Mouse (Mus musculus) intestine, embryonic 15.5 days (tissue): Measurements from ENCODE around the gene Mettl26. TPM values are rescaled to one million over a fixed set of nuclear protein-coding genes. Genes with fewer than 3 reads are reported as not detected.

Experiments used
- ATAC-seq: fragments of 200-750 bp; cut with Nextera tagmentation; 2 replicates; pipeline ENCODE4 v1.8.0; 2017; ENCODE audit warnings: moderate TSS enrichment, moderate library complexity
- H3K27ac ChIP-seq: fragments of 300-500 bp; sonication (generic); 2 replicates; pipeline ENCODE4 v1.5.1; 2015; ENCODE audit warnings: mild to moderate bottlenecking, inconsistent platforms
- H3K27me3 ChIP-seq: fragments of 300-500 bp; sonication (generic); replicated peaks from 2 replicates; pipeline ENCODE4 v1.6.1; 2015; ENCODE audit warnings: inconsistent platforms
- H3K36me3 ChIP-seq: fragments of 300-500 bp; sonication (generic); 2 replicates; pipeline ENCODE4 v1.6.1; 2015; ENCODE audit warnings: inconsistent platforms
- H3K4me1 ChIP-seq: fragments of 300-500 bp; sonication (generic); replicated peaks from 2 replicates; pipeline ENCODE4 v1.6.1; 2015; ENCODE audit warnings: inconsistent platforms
- H3K4me2 ChIP-seq: fragments of 300-500 bp; sonication (generic); replicated peaks from 2 replicates; pipeline ENCODE4 v1.6.1; 2015; ENCODE audit warnings: mild to moderate bottlenecking, inconsistent platforms
- H3K4me3 ChIP-seq: fragments of 300-500 bp; sonication (generic); replicated peaks from 2 replicates; pipeline ENCODE4 v1.5.1; 2015; ENCODE audit warnings: inconsistent platforms
- H3K9ac ChIP-seq: fragments of 300-500 bp; sonication (generic); 2 replicates; pipeline ENCODE4 v1.6.1; 2015; ENCODE audit warnings: inconsistent platforms
- H3K9me3 ChIP-seq: fragments of 300-500 bp; sonication (generic); 2 replicates; pipeline ENCODE4 v1.6.1; 2016; ENCODE audit warnings: inconsistent platforms
- WGBS: fragments of 180-500 bp; shearing (Covaris S2); methylation state at CpG from one replicate; pipeline ENCODE4 v1.1.7; 2015; 5-methylcytosine and 5-hydroxymethylcytosine counted together
- polyA plus RNA-seq: library from polyadenylated mRNA; unstranded; fragments of >200 nt; fragmentation: Nextera tagmentation; extraction: Ambion mirVana; gene quantifications from 2 replicates; pipeline ENCODE4 v1.2.1, GENCODE M21; 2015

The Mettl26 gene
- polyA plus RNA-seq: 53.5 and 67.8 TPM in 2 replicates

- Histone ChIP-seq H3K9ac (peak within 1 kb of the TSS; percentile 66), H3K27me3 (no peaks in the 10 kb centered on the region), H3K4me3 (peak within 1 kb of the TSS; percentile 64), H3K27ac (peak within 1 kb of the TSS; percentile 94), H3K9me3 (no peaks in the 10 kb centered on the region), H3K36me3 (peaks cover 9% of the 10 kb centered on the region; the same call in 1 of the 2 replicates), H3K4me1 (peaks cover 19% of the 10 kb centered on the region), H3K4me2 (peak within 1 kb of the TSS; percentile 88)
- WGBS: under 1% methylated on average over 25 of the region's 25 CpGs
- peak; percentile 87 for ATAC-seq
Measured at GRCm38 (mm10) chr17:25874721-25875170, at the start of gene Mettl26. TSS of gene Mettl26 (plus strand) at chr17:25875074.

DNA sequence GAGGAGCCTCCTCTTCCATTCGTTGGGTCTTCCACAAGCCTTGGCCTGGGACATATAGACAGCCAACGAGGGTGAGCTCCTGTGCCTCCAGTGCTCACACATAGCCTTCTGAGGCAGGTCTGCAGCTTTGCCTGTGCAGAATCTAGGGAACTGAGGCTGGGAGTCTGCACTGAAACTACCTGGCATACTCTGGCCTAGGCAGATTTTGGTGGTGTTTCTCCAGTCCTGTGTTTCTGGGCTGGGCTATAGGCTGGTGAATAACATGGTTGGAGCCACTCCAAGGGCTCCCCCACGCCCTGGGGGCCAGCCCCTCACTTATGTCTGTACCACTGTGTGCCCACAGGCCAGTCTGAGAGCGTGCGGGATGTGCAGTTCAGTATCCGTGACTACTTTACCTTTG lies 49.6 kb upstream of the Mettl26 start:
- 86% methylated on average over 6 of the region's 6 CpGs for WGBS
- Histone ChIP-seq H3K4me2 (peak overlapping the region; percentile 86; the same call in 1 of the 2 replicates), H3K36me3 (peaks cover 5% of the 10 kb centered on the region; the same call in 1 of the 2 replicates), H3K27ac (no peak overlapping the region), H3K4me3 (no peak overlapping the region; the same call in 1 of the 2 replicates), H3K9ac (no peak overlapping the region), H3K27me3 (peaks cover 2% of the 10 kb centered on the region), H3K4me1 (peaks cover 35% of the 10 kb centered on the region), H3K9me3 (no peaks in the 10 kb centered on the region)
- no peak for ATAC-seq

- H3K4me1 ChIP-seq: peaks cover 43% of the 10 kb centered on the region
- no peak overlapping the region for H3K4me3 ChIP-seq
- H3K27me3 ChIP-seq: no peaks in the 10 kb centered on the region
- H3K27ac ChIP-seq: no peak overlapping the region
- no peak overlapping the region for H3K4me2 ChIP-seq
- 94% methylated on average over 27 of the region's 27 CpGs for WGBS
- ATAC-seq: no peak
- no peak overlapping the region for H3K9ac ChIP-seq
- no peaks in the 10 kb centered on the region for H3K9me3 ChIP-seq
- peaks cover 13% of the 10 kb centered on the region for H3K36me3 ChIP-seq
Measured at GRCm38 (mm10) chr17:25825984-25826570, 48.8 kb upstream of the Mettl26 start.

DNA sequence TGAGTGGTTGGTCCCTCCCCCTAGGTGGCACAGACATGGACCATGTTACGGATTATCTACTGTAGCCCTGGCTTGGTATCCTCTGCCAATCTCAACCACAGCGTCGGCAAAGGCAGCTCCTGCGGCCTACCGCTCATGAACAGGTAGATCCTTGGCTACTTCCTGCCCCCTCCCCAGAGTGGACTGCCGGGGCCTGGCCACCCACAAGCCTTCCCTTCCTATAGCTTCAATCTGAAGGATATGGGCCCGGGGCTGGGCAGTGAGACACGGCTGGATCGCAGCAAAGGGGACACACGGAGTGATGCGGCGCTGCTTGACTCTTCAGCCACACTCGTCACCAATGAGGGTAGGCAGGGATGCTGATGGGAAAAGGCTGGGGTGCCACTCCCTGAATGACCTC lies 47.9 kb upstream of the Mettl26 start:
- WGBS: 94% methylated on average over 13 of the region's 13 CpGs
- H3K9ac ChIP-seq: no peak overlapping the region
- H3K4me3 ChIP-seq: no peak overlapping the region
- no peak overlapping the region for H3K27ac ChIP-seq
- no peaks in the 10 kb centered on the region for H3K27me3 ChIP-seq
- H3K4me2 ChIP-seq: no peak overlapping the region
- no peak for ATAC-seq
- no peaks in the 10 kb centered on the region for H3K9me3 ChIP-seq
- peaks cover 52% of the 10 kb centered on the region for H3K4me1 ChIP-seq
- H3K36me3 ChIP-seq: peaks cover 19% of the 10 kb centered on the region

- WGBS: 88% methylated on average over 22 of the region's 22 CpGs
- H3K27me3 ChIP-seq: no peaks in the 10 kb centered on the region
- no peak overlapping the region for H3K4me3 ChIP-seq
- no peak overlapping the region for H3K9ac ChIP-seq
- ATAC-seq: no peak
- no peak overlapping the region for H3K27ac ChIP-seq
- H3K4me2 ChIP-seq: 0 out of 2 replicates have a peak overlapping the region, but pooled peaks have one; percentile 91
- peaks cover 19% of the 10 kb centered on the region for H3K36me3 ChIP-seq
- peaks cover 53% of the 10 kb centered on the region for H3K4me1 ChIP-seq
- no peaks in the 10 kb centered on the region for H3K9me3 ChIP-seq
Measured at GRCm38 (mm10) chr17:25827546-25828222, 47.2 kb upstream of the Mettl26 start.

- WGBS: 82% methylated on average over 8 of the region's 8 CpGs
- no peak for ATAC-seq
- no peaks in the 10 kb centered on the region for H3K27me3 ChIP-seq
- peak overlapping the region; percentile 91 for H3K4me2 ChIP-seq
- peaks cover 19% of the 10 kb centered on the region for H3K36me3 ChIP-seq
- peak overlapping the region; percentile 90; the same call in 1 of the 2 replicates for H3K27ac ChIP-seq
- peaks cover 53% of the 10 kb centered on the region for H3K4me1 ChIP-seq
- no peaks in the 10 kb centered on the region for H3K9me3 ChIP-seq
- peak overlapping the region; percentile 64 for H3K9ac ChIP-seq
- peak overlapping the region; percentile 57 for H3K4me3 ChIP-seq
Measured at GRCm38 (mm10) chr17:25828223-25828594, 46.7 kb upstream of the Mettl26 start.

- peaks cover 19% of the 10 kb centered on the region for H3K36me3 ChIP-seq
- H3K4me2 ChIP-seq: peak within 1 kb of the TSS; percentile 91
- peaks cover 53% of the 10 kb centered on the region for H3K4me1 ChIP-seq
- peak within 1 kb of the TSS; percentile 90 for H3K27ac ChIP-seq
- H3K27me3 ChIP-seq: no peaks in the 10 kb centered on the region
- peak within 1 kb of the TSS; percentile 64 for H3K9ac ChIP-seq
- peak; percentile 37; the same call in 1 of the 2 replicates for ATAC-seq
- WGBS: under 1% methylated on average over 32 of the region's 32 CpGs
- H3K4me3 ChIP-seq: peak within 1 kb of the TSS; percentile 57
- H3K9me3 ChIP-seq: no peaks in the 10 kb centered on the region
Measured at GRCm38 (mm10) chr17:25828712-25829557, 45.9 kb upstream of the Mettl26 start, which contains the start of gene Jmjd8. TSS of gene Jmjd8 (plus strand) at chr17:25828867.

DNA sequence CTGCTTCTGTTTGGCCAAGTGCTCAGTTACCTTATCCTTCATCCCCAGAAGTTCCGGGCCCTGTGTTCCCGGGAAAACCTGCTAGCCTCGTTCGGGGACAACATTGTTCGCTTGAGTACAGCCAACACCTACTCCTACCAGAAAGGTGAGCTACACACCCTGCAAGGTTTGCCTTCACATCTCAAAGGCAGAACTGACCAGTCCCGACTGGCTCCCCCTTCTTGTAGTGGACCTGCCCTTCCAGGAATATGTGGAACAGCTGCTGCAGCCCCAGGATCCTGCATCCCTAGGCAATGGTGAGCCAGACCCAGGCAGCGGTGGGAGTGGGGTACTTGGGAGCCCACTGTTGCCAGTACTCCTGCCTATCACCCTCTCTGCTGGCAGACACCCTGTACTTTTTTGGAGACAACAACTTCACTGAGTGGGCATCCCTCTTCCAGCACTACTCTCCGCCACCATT lies 45.3 kb upstream of the Mettl26 start:
- H3K27ac ChIP-seq: peak overlapping the region; percentile 90
- H3K4me2 ChIP-seq: peak overlapping the region; percentile 91
- peak overlapping the region; percentile 64 for H3K9ac ChIP-seq
- H3K36me3 ChIP-seq: peaks cover 19% of the 10 kb centered on the region
- H3K4me3 ChIP-seq: peak overlapping the region; percentile 57
- H3K4me1 ChIP-seq: peaks cover 53% of the 10 kb centered on the region
- H3K27me3 ChIP-seq: no peaks in the 10 kb centered on the region
- no peaks in the 10 kb centered on the region for H3K9me3 ChIP-seq
- no peak for ATAC-seq
- 32% methylated on average over 8 of the region's 8 CpGs for WGBS

- Histone ChIP-seq H3K4me3 (no peak overlapping the region; the same call in 1 of the 2 replicates), H3K36me3 (peaks cover 19% of the 10 kb centered on the region), H3K4me2 (peak overlapping the region; percentile 91), H3K4me1 (peaks cover 53% of the 10 kb centered on the region), H3K9ac (0 out of 2 replicates have a peak overlapping the region, but pooled peaks have one; percentile 10), H3K27ac (peak overlapping the region; percentile 5; the same call in 1 of the 2 replicates), H3K9me3 (no peaks in the 10 kb centered on the region), H3K27me3 (no peaks in the 10 kb centered on the region)
- WGBS: 77% methylated on average over 4 of the region's 4 CpGs
- ATAC-seq: no peak
Measured at GRCm38 (mm10) chr17:25830200-25830753, 44.6 kb upstream of the Mettl26 start.

GRCm38 (mm10) chr17:25830806-25831431 lies 44.0 kb upstream of the Mettl26 start:
- H3K9me3 ChIP-seq: no peaks in the 10 kb centered on the region
- H3K27me3 ChIP-seq: no peaks in the 10 kb centered on the region
- H3K4me2 ChIP-seq: peak overlapping the region; percentile 91
- 84% methylated on average over 14 of the region's 14 CpGs for WGBS
- peak overlapping the region; percentile 98; the same call in 1 of the 2 replicates for H3K27ac ChIP-seq
- H3K4me3 ChIP-seq: peak overlapping the region; percentile 83
- no peak for ATAC-seq
- peaks cover 17% of the 10 kb centered on the region for H3K36me3 ChIP-seq
- H3K4me1 ChIP-seq: peaks cover 55% of the 10 kb centered on the region
- H3K9ac ChIP-seq: peak overlapping the region; percentile 85; the same call in 1 of the 2 replicates
